Mouse (Mus musculus) heart, adult 2 months (tissue): ENCODE measurements around the gene Lfng.

ENCODE experiments used
- CTCF ChIP-seq: fragments of 200-600 bp; IDR thresholded peaks from 2 replicates; pipeline ENCODE4 v1.8.1; 2022; ENCODE audit warnings: antibody characterized with exemption, mild to moderate bottlenecking, moderate library complexity
- EP300 ChIP-seq: fragments of 200-500 bp; IDR thresholded peaks from 2 replicates; pipeline ENCODE4 v1.6.1; 2011; ENCODE audit warnings: low read depth, low read length, control low read depth; ENCODE audit not compliant: insufficient read depth

- no peak for TF ChIP-seq CTCF
- TF ChIP-seq EP300: no peak
These were observed 29.9 kb downstream of the Lfng start for GRCm38 (mm10) chr5:140637058-140637410.
